Mouse (Mus musculus) forebrain, embryonic 12.5 days (tissue): ENCODE results near the gene BC028528. TPM values are rescaled to one million over a fixed set of nuclear protein-coding genes. Genes with fewer than 3 reads are reported as not detected.

Experiments
- ATAC-seq: fragments of 200-750 bp; cut with Nextera tagmentation; 2 replicates; pipeline ENCODE4 v1.8.0; 2017; ENCODE audit warnings: moderate TSS enrichment; ENCODE audit not compliant: low FRiP score
- H3K27ac ChIP-seq: fragments of 300-500 bp; sonication (generic); 2 replicates; pipeline ENCODE4 v1.5.1; 2016; ENCODE audit warnings: mild to moderate bottlenecking
- H3K27me3 ChIP-seq: fragments of 300-500 bp; sonication (generic); 2 replicates; pipeline ENCODE4 v1.6.1; 2016; ENCODE audit warnings: mild to moderate bottlenecking
- H3K36me3 ChIP-seq: fragments of 300-500 bp; sonication (generic); replicated peaks from 2 replicates; pipeline ENCODE4 v1.6.1; 2016; ENCODE audit warnings: mild to moderate bottlenecking
- H3K4me1 ChIP-seq: fragments of 300-500 bp; sonication (generic); 2 replicates; pipeline ENCODE4 v1.6.1; 2016
- H3K4me2 ChIP-seq: fragments of 300-500 bp; sonication (generic); 2 replicates; pipeline ENCODE4 v1.6.1; 2016; ENCODE audit warnings: mild to moderate bottlenecking, moderate library complexity
- H3K4me3 ChIP-seq: fragments of 300-500 bp; sonication (generic); replicated peaks from 2 replicates; pipeline ENCODE4 v1.5.1; 2016; ENCODE audit warnings: mild to moderate bottlenecking
- H3K9ac ChIP-seq: fragments of 300-500 bp; sonication (generic); 2 replicates; pipeline ENCODE4 v1.6.1; 2016; ENCODE audit warnings: mild to moderate bottlenecking
- H3K9me3 ChIP-seq: fragments of 300-500 bp; sonication (generic); 2 replicates; pipeline ENCODE4 v1.6.1; 2016
- WGBS: fragments of 180-500 bp; shearing (Covaris S2); methylation state at CpG from one replicate; pipeline ENCODE4 v1.1.7; 2016; 5-methylcytosine and 5-hydroxymethylcytosine counted together
- polyA plus RNA-seq: library from polyadenylated mRNA; unstranded; fragments of >200 nt; fragmentation: Nextera tagmentation; extraction: Ambion mirVana; gene quantifications from 2 replicates; pipeline ENCODE4 v1.2.1, GENCODE M21; 2016

BC028528 gene
- polyA plus RNA-seq, 1 experiment from 2014 or later, result 8.4 TPM

DNA sequence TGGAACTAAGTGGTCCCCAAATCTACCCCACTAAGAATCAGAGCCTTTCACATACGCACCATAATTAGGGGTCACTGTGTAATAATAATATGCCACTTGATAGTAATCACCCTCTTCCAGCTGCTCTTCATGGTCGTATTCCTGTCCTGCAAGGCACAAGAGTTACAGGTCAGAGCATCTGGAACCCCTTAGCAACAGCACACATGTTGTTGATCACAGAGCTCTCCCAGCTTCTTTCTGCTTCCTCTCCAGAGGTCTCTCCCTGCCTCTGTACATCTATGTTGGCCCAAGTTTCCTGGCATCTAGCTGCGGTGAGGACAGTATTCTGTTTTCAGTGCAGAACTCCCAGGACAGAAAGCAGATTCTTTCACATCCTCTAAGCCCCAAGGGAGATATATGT lies 2.1 kb downstream of the BC028528 start:
- peaks cover 18% of the 10 kb centered on the region for H3K27me3 ChIP-seq
- H3K9ac ChIP-seq, result no peak overlapping the region
- no peak overlapping the region for H3K4me3 ChIP-seq
- peaks cover 16% of the 10 kb centered on the region for H3K4me1 ChIP-seq
- 70% methylated on average over 3 of the region's 3 CpGs for WGBS
- no peak overlapping the region for H3K4me2 ChIP-seq
- H3K9me3 ChIP-seq, result no peaks in the 10 kb centered on the region
- no peaks in the 10 kb centered on the region for H3K36me3 ChIP-seq
- no peak overlapping the region for H3K27ac ChIP-seq
- ATAC-seq, result no peak

DNA sequence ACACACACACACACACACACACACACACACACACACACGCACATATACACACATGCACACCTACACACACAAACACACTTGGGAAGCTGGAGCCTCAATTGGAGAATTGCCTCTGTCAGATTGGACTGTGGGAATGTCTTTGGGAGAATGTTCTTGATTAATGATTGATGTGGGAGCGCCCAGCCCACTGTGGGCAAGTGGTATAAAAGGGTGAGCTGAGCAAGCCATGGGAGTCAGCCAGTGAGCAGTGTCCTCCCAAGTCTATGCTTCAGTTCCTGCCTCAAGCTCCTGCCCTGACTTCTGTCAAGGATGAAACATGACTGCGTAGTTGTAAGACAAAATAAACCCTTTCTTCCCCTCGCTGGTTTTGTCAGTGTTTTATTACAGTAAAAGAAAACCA lies 4.2 kb downstream of the BC028528 start:
- no peak for ATAC-seq
- Histone ChIP-seq H3K4me1 (peaks cover 14% of the 10 kb centered on the region), H3K27me3 (peaks cover 23% of the 10 kb centered on the region), H3K4me3 (no peak overlapping the region), H3K4me2 (no peak overlapping the region), H3K27ac (no peak overlapping the region), H3K9me3 (no peaks in the 10 kb centered on the region), H3K9ac (no peak overlapping the region), H3K36me3 (no peaks in the 10 kb centered on the region)
- WGBS, result 78% methylated on average over 4 of the region's 4 CpGs

DNA sequence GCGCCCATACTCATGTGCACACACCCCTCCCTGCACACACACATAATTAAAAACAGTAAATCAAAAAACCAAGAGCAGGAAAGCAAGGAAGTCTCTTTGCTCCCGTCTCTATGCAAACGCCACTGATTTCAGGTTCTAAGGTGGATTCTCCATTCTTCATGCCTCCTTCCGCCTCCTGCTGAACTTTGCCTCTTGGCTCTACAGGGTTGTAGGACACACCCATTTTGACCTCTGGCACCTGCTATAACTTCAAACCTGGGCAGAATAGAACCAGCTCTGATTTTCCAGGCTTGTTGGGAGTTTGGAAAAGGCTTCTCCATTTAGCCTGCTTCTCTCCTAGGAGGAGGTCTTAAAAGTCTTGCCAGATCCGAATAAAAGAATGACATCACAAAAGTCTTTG lies 7.4 kb downstream of the BC028528 start:
- peaks cover 16% of the 10 kb centered on the region for H3K4me1 ChIP-seq
- H3K4me2 ChIP-seq, result no peak overlapping the region
- H3K9ac ChIP-seq, result no peak overlapping the region
- H3K27ac ChIP-seq, result no peak overlapping the region
- no peaks in the 10 kb centered on the region for H3K36me3 ChIP-seq
- WGBS, result 89% methylated on average over 5 of the region's 5 CpGs
- no peaks in the 10 kb centered on the region for H3K9me3 ChIP-seq
- no peak overlapping the region for H3K4me3 ChIP-seq
- no peak for ATAC-seq
- peaks cover 15% of the 10 kb centered on the region; the same call in 1 of the 2 replicates for H3K27me3 ChIP-seq

DNA sequence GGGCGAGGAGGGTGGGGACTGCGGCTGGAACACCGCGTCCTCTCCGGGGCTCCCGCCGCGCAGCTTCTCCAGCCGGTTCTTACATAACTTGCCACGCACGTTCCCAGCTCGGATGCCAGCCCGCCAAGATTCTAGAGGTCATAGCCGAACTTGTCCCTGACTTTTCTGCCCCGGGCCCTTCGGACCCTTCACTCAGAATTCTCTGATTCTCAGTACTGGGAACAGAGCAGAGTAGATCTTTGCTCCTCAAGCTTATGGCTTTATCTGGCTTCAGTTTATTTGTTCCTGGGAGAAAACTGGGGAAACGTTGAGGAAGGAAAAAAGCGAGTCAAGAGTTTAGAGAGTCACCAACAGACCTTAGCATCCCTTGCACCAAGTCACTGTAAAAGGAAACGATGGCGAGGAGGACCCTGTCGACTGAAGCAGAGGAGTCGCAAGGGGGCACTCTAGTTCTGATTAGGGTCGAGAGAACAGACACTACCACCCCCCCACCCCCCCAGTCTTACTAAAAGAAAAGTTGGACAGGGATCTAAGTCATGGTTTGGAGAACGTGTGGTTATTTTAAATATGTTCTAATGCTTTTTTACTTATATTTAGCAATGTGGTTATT lies 8.9 kb downstream of the BC028528 start:
- peak overlapping the region; percentile 98 for H3K4me2 ChIP-seq
- no peak for ATAC-seq
- H3K4me1 ChIP-seq, result peaks cover 16% of the 10 kb centered on the region
- peaks cover 15% of the 10 kb centered on the region; the same call in 1 of the 2 replicates for H3K27me3 ChIP-seq
- no peak overlapping the region for H3K27ac ChIP-seq
- H3K9me3 ChIP-seq, result no peaks in the 10 kb centered on the region
- H3K4me3 ChIP-seq, result peak overlapping the region; percentile 52
- H3K9ac ChIP-seq, result peak overlapping the region; percentile 47
- H3K36me3 ChIP-seq, result no peaks in the 10 kb centered on the region
- 3% methylated on average over 24 of the region's 24 CpGs for WGBS

DNA sequence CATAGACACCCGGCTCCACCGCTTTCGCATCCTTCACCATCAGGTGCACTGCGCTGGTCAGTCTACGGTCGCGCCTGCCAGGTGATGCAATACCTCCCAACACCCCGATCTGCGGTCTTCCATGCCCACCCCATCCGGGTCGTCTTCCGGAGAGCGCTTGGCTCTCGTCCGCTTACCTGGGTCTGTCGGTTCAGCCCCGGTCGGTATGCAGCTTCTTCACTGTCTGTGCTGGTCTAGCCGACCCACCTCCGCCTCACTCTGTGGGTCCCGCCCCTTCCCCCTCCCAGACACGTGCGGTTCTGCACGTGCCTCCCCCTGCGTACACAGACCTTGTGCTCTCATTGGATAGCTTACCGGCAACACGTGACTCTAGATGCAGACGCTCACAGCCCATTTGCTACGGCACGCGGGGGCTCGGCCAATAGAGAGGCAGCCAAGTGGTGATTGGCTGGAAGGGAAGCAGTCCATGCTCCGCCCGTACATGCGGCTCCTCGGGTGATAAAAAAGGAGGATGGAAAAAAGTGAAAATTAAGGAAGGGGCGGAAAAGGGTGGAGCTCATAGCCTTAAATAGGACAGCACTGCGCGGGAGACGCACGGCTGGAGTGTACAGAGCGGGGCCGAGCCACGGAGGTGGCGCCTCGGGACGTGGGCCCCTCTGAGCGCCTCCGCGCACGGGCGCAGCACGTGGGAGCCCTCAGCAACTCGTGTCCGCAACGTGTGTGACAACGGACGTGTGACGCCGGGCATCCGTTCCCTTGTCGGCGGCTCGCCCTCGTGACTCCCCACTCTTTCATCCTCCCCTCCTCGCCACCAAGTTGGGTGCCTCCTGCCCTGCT lies 9.6 kb downstream of the BC028528 start, which contains the start of gene Ciart:
Gene Ciart, minus strand, starts transcription at position 273 of the 837 bp plus-strand sequence.
- peak within 1 kb of the TSS; percentile 47 for H3K9ac ChIP-seq
- peaks cover 15% of the 10 kb centered on the region; the same call in 1 of the 2 replicates for H3K27me3 ChIP-seq
- H3K9me3 ChIP-seq, result no peaks in the 10 kb centered on the region
- ATAC-seq, result peak; percentile 100
- H3K4me2 ChIP-seq, result peak within 1 kb of the TSS; percentile 98
- H3K4me1 ChIP-seq, result peaks cover 16% of the 10 kb centered on the region
- WGBS, result under 1% methylated on average over 66 of the region's 66 CpGs
- no peaks in the 10 kb centered on the region for H3K36me3 ChIP-seq
- H3K27ac ChIP-seq, result no peak within 1 kb of the TSS
- H3K4me3 ChIP-seq, result peak within 1 kb of the TSS; percentile 52

DNA sequence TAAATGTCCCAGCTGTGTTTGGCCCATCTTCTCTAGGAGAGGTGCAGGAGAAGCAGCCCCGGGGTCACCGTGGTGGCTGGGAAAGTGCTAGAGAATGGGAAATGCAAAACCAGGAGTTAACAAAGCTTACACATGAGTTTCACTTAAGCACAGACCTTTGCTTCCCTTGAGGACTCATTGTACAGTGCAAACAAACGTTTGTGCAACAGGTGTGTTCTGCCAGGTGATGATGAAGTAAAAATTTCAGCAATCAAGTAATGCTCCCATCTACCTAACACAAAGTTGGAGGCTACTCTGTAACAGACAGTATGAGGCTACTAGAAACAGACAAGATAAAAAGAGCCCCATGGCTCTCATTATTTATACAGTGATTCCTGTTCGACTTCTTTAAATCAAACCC lies 12.7 kb downstream of the BC028528 start:
- no peak overlapping the region for H3K27ac ChIP-seq
- H3K4me3 ChIP-seq, result no peak overlapping the region
- no peak overlapping the region for H3K4me2 ChIP-seq
- H3K9ac ChIP-seq, result no peak overlapping the region
- ATAC-seq, result no peak
- H3K27me3 ChIP-seq, result peaks cover 4% of the 10 kb centered on the region; the same call in 1 of the 2 replicates
- peaks cover 16% of the 10 kb centered on the region for H3K4me1 ChIP-seq
- WGBS, result 92% methylated on average over 4 of the region's 4 CpGs
- no peaks in the 10 kb centered on the region for H3K9me3 ChIP-seq
- H3K36me3 ChIP-seq, result no peaks in the 10 kb centered on the region

DNA sequence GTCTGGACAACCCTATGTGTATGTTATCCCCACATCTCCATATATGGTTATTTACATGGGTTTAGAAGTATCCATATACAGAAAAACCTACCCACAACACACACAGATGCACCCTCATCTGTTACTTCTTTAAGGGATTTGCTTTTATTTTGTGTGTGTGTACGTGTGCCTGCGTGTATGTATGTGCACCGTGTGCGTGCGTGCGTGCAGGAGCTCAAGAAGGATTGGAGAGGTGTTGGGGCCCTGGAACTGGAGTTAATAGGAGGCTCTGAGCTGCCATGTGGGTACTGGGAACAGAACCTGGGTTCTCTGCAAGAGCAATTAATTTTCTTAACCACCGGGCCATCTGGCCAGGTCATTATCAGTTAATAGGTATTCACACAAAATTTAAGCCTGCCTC lies 19.8 kb downstream of the BC028528 start:
- Histone ChIP-seq H3K9ac (peak overlapping the region; percentile 82), H3K4me3 (peak overlapping the region; percentile 68), H3K9me3 (no peaks in the 10 kb centered on the region), H3K27me3 (no peaks in the 10 kb centered on the region), H3K27ac (no peak overlapping the region), H3K4me1 (peaks cover 16% of the 10 kb centered on the region), H3K4me2 (peak overlapping the region; percentile 76), H3K36me3 (peaks cover 23% of the 10 kb centered on the region)
- 81% methylated on average over 7 of the region's 7 CpGs for WGBS
- ATAC-seq, result no peak

DNA sequence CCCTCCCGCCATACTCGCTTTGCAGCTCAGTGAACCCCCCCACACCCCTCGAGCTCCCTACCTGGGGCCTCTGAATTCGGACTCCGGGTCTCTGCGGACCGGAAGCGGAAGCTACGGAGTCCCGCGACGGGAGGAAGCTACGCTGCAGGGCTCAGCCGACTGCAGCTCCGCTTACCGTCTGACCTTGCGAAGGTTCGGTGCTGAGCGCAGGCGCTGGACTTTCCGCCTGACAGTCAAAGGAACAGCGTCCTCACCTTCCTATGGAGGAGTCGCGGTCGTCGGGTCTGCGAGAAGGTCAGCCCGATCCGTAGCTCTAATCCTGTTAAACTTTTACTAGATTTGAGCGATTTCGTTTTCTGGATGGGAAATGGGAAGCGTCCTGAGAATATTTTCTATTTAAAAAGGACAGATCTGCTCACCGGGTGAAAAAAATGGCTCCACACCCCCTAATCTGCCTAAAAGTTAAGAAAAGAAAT lies 20.4 kb downstream of the BC028528 start, which contains the start of gene Mrps21:
Gene Mrps21, minus strand, starts transcription at position 128 of the 476 bp plus-strand sequence.
- peak within 1 kb of the TSS; percentile 68 for H3K4me3 ChIP-seq
- ATAC-seq, result peak; percentile 94
- peaks cover 16% of the 10 kb centered on the region for H3K4me1 ChIP-seq
- under 1% methylated on average over 33 of the region's 33 CpGs for WGBS
- no peaks in the 10 kb centered on the region for H3K27me3 ChIP-seq
- H3K27ac ChIP-seq, result peak within 1 kb of the TSS; percentile 77
- H3K9ac ChIP-seq, result peak within 1 kb of the TSS; percentile 82
- peaks cover 27% of the 10 kb centered on the region for H3K36me3 ChIP-seq
- H3K4me2 ChIP-seq, result peak within 1 kb of the TSS; percentile 76
- H3K9me3 ChIP-seq, result no peaks in the 10 kb centered on the region

DNA sequence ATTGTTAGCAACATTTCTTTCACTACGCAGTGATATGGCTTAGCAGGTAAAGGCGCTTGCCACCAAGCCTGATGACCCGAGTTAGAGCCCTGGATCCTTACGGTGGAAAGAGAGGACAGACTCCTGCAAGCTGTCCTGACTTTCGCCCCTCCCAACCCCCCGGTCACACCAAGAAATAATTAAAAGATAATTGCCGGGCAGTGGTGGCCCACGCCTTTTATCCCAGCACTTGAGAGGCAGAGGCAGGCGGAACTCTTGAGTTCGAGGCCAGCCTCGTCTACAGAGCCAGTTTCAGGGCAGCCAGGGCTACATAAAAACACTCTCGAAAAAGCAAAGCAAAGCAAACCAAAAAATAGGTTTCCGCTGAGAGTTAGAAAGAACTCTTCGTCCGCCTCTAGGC lies 20.8 kb downstream of the BC028528 start:
- H3K4me1 ChIP-seq, result peaks cover 16% of the 10 kb centered on the region
- no peaks in the 10 kb centered on the region for H3K9me3 ChIP-seq
- peak overlapping the region; percentile 68 for H3K4me3 ChIP-seq
- 10% methylated on average over 15 of the region's 15 CpGs for WGBS
- ATAC-seq, result peak; percentile 58
- H3K4me2 ChIP-seq, result peak overlapping the region; percentile 76
- H3K27ac ChIP-seq, result peak overlapping the region; percentile 77
- H3K36me3 ChIP-seq, result peaks cover 30% of the 10 kb centered on the region
- H3K27me3 ChIP-seq, result no peaks in the 10 kb centered on the region
- H3K9ac ChIP-seq, result peak overlapping the region; percentile 82

DNA sequence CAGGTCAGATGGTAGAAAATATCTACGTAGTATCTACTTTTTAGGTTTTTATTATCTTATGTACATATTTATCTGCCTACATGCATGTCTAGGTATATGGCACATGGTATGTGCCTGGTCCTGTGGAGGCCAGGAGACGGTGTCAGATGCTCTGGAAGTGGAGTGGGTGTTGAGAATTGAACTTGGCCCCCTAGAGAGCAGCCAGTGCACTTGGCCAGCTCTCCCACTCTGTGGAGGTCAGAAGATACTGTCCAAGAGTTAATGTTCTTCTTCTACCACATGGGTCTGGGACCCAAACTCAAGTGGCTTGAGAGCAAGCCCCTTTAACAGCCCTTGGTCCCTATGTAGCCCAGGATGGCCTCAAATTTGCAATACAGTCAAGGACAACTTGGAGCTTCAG lies 24.4 kb downstream of the BC028528 start:
- Histone ChIP-seq H3K27ac (no peak overlapping the region), H3K4me3 (no peak overlapping the region), H3K27me3 (no peaks in the 10 kb centered on the region), H3K36me3 (peaks cover 53% of the 10 kb centered on the region), H3K4me1 (peaks cover 14% of the 10 kb centered on the region), H3K4me2 (no peak overlapping the region), H3K9ac (no peak overlapping the region), H3K9me3 (no peaks in the 10 kb centered on the region)
- ATAC-seq, result no peak
- 96% methylated on average over 2 of the region's 2 CpGs for WGBS

DNA sequence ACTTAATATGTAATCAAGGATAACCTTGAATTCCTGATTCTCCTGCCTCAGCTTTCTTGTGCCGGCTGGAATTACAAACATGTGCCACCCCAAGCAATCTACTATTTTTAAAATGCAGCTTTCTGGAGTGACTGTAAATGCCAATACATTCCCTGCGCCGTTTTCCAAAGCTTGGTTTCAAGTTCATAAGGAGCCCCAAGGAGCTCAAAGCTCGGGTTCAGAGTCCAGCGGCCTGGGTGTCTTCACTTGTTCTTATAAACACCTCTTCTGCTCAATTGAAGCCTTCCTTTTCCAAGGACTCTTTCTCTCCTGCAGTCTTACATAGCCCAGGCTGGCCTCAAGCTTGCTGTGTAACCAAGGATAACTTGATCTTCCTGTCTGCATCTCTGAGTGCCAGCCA lies 25.7 kb downstream of the BC028528 start:
- no peak for ATAC-seq
- Histone ChIP-seq H3K27me3 (no peaks in the 10 kb centered on the region), H3K27ac (no peak overlapping the region), H3K36me3 (peaks cover 60% of the 10 kb centered on the region), H3K4me1 (peaks cover 8% of the 10 kb centered on the region), H3K9me3 (no peaks in the 10 kb centered on the region), H3K4me2 (no peak overlapping the region), H3K4me3 (no peak overlapping the region), H3K9ac (no peak overlapping the region)
- WGBS, result 96% methylated on average over 5 of the region's 5 CpGs

DNA sequence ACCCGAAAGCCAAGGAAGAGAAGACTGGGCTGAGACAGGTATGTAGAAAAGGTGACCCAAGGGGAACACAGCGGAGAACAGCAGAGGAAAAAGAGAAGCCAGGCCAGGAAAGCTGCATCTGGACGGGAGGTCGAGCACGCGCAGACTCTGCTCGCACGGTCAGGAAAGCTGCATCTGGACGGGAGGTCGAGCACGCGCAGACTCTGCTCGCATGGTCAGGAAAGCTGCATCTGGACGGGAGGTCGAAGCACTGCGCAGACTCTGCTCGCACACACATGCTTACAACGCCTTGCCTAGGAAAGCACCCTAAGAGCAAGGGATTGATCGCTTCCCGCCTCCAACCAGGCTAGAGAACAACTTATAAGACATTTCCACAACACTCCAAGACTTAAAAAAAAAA lies 26.2 kb downstream of the BC028528 start:
- ATAC-seq, result no peak
- Histone ChIP-seq H3K9ac (no peak overlapping the region), H3K4me3 (no peak overlapping the region), H3K36me3 (peaks cover 60% of the 10 kb centered on the region), H3K27ac (no peak overlapping the region), H3K4me1 (peaks cover 4% of the 10 kb centered on the region), H3K27me3 (no peaks in the 10 kb centered on the region), H3K9me3 (no peaks in the 10 kb centered on the region), H3K4me2 (no peak overlapping the region)
- 93% methylated on average over 20 of the region's 20 CpGs for WGBS
